Mouse (Mus musculus) liver, postnatal 0 days (tissue): Measurements from ENCODE around the gene Aurkaip1. TPM values are rescaled to one million over a fixed set of nuclear protein-coding genes. Genes with fewer than 3 reads are reported as not detected.
A peak's percentile ranks its signal among the peaks of the same experiment; 100 is the strongest.

ENCODE experiments used
- ATAC-seq: fragments of 200-750 bp; cut with Nextera tagmentation; 2 replicates; pipeline ENCODE4 v1.8.0; 2017; ENCODE audit warnings: mild to moderate bottlenecking, moderate library complexity
- DNase-seq: peaks from one replicate; pipeline ENCODE4 v3.0.0-alpha.2; 2016
- H3K27ac ChIP-seq: fragments of 300-500 bp; sonication (generic); 2 replicates; pipeline ENCODE4 v1.5.1; 2014; ENCODE audit warnings: antibody characterized with exemption, moderate library complexity, mild to moderate bottlenecking, low read depth
- H3K27me3 ChIP-seq: fragments of 300-500 bp; sonication (generic); 2 replicates; pipeline ENCODE4 v1.6.1; 2014; ENCODE audit warnings: low read length, control low read depth, mixed read lengths; ENCODE audit not compliant: insufficient read depth
- H3K36me3 ChIP-seq: fragments of 300-500 bp; sonication (generic); replicated peaks from 2 replicates; pipeline ENCODE4 v1.6.1; 2014; ENCODE audit warnings: mild to moderate bottlenecking, control low read depth, low read length, moderate library complexity, mixed read lengths; ENCODE audit not compliant: insufficient read depth
- H3K4me1 ChIP-seq: fragments of 300-500 bp; sonication (generic); 2 replicates; pipeline ENCODE4 v1.6.1; 2014; ENCODE audit warnings: antibody characterized with exemption, mild to moderate bottlenecking, control low read depth; ENCODE audit not compliant: insufficient read depth
- H3K4me2 ChIP-seq: fragments of 300-500 bp; sonication (generic); 2 replicates; pipeline ENCODE4 v1.6.1; 2014; ENCODE audit warnings: low read depth, mild to moderate bottlenecking, low read length, moderate library complexity, mixed read lengths
- H3K4me3 ChIP-seq: fragments of 300-500 bp; sonication (generic); 2 replicates; pipeline ENCODE4 v1.5.1; 2014; ENCODE audit warnings: low read depth, low read length
- H3K9ac ChIP-seq: fragments of 300-500 bp; sonication (generic); replicated peaks from 2 replicates; pipeline ENCODE4 v1.6.1; 2014; ENCODE audit warnings: mild to moderate bottlenecking, moderate library complexity
- H3K9me3 ChIP-seq: fragments of 300-500 bp; sonication (generic); 2 replicates; pipeline ENCODE4 v1.6.1; 2016; ENCODE audit warnings: mild to moderate bottlenecking, control low read depth, low read length, mixed read lengths
- CTCF ChIP-seq: sonication (generic); IDR thresholded peaks from 2 replicates; pipeline ENCODE4 v1.5.1; 2016; ENCODE audit warnings: antibody characterized with exemption, low read depth
- EP300 ChIP-seq: IDR thresholded peaks from 2 replicates; pipeline ENCODE4 v1.6.1; 2016; ENCODE audit warnings: antibody characterized with exemption, low read depth, mild to moderate bottlenecking
- WGBS: fragments of 180-500 bp; shearing (Covaris S2); extraction: QIAGEN DNeasy Blood & Tissue Kit; methylation state at CpG from one replicate; pipeline ENCODE4 v1.1.7; 2014; ENCODE audit not compliant: insufficient replicate concordance; 5-methylcytosine and 5-hydroxymethylcytosine counted together
- polyA plus RNA-seq: library from polyadenylated mRNA; unstranded; fragments of >200 nt; fragmentation: Nextera tagmentation; extraction: Ambion mirVana; gene quantifications from 2 replicates; pipeline ENCODE4 v1.2.1, GENCODE M21; 2015

Gene Aurkaip1
- polyA plus RNA-seq, 1 experiment from 2014 or later, result 92.7 TPM

- peak overlapping the region; percentile 95 for H3K4me2 ChIP-seq
- TF ChIP-seq EP300 (no peak), CTCF (no peak)
- H3K4me3 ChIP-seq, result no peak overlapping the region
- H3K27ac ChIP-seq, result no peak overlapping the region
- WGBS, result 80% methylated on average over 3 of the region's 3 CpGs
- no peak for ATAC-seq
- DNase-seq, result no peak
- no peaks in the 10 kb centered on the region for H3K9me3 ChIP-seq
- H3K27me3 ChIP-seq, result no peaks in the 10 kb centered on the region
- peaks cover 4% of the 10 kb centered on the region for H3K36me3 ChIP-seq
- H3K9ac ChIP-seq, result no peak overlapping the region; the same call in 1 of the 2 replicates
- H3K4me1 ChIP-seq, result peaks cover 40% of the 10 kb centered on the region
Measured at GRCm38 (mm10) chr4:155849792-155850451, 18.9 kb downstream of the Aurkaip1 start.

DNA sequence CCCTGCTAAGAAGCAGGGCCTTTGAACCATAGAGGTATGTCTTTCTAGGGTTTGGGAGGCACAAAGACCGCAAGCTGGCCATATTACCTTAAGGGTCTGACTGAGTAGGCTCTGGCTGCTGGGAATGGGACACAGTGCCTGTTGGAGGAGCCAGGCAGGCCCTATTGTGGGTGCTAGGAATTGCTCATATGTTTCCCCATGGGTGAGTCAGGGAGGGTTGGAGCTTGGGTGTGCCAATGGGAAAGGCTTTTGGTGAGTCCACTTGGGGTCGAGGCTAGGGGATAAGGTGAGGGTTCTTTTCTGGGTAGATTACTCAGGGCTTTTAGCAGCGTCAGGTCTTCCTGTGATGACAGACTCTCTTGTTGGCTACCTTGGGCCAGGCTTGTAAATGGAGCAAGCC is 20.3 kb downstream of the Aurkaip1 start:
- H3K27ac ChIP-seq, result no peak overlapping the region
- WGBS, result 83% methylated on average over 3 of the region's 3 CpGs
- DNase-seq, result no peak
- no peak overlapping the region for H3K4me2 ChIP-seq
- no peak for ATAC-seq
- no peaks in the 10 kb centered on the region for H3K9me3 ChIP-seq
- H3K4me1 ChIP-seq, result peaks cover 40% of the 10 kb centered on the region
- TF ChIP-seq CTCF, result no peak
- TF ChIP-seq EP300, result no peak
- no peak overlapping the region for H3K9ac ChIP-seq
- H3K27me3 ChIP-seq, result no peaks in the 10 kb centered on the region
- peaks cover 18% of the 10 kb centered on the region for H3K36me3 ChIP-seq
- H3K4me3 ChIP-seq, result no peak overlapping the region

DNA sequence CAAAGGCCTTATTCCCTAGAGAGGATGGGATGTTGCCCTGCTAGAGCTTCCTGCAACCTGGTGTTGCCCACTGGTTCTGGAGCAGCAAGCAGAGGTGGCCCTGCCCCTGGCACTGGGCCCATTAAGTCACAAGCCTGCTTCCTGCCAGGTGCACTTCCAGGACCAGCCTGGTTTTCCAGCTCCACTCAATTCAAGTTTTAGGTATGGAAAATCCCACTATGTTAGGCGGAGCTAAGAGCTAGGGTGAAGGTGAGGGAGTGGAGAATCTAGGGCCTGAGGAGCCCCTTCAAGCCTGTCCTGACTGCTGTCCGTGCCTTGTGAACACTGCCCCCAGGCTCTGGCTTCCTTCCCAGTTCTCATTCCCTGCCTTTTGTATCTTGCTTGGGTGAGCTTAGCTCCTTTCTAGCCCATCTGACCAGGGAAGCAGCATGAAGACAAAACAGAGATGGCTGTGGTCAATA is 20.9 kb downstream of the Aurkaip1 start:
- Histone ChIP-seq H3K4me1 (peaks cover 34% of the 10 kb centered on the region), H3K27ac (no peak overlapping the region), H3K9me3 (no peaks in the 10 kb centered on the region), H3K4me3 (no peak overlapping the region), H3K36me3 (peaks cover 22% of the 10 kb centered on the region), H3K4me2 (no peak overlapping the region), H3K9ac (no peak overlapping the region), H3K27me3 (no peaks in the 10 kb centered on the region)
- ATAC-seq (no peak), DNase-seq (no peak)
- TF ChIP-seq EP300 (no peak), CTCF (no peak)
- WGBS, result 81% methylated on average over 2 of the region's 2 CpGs

DNA sequence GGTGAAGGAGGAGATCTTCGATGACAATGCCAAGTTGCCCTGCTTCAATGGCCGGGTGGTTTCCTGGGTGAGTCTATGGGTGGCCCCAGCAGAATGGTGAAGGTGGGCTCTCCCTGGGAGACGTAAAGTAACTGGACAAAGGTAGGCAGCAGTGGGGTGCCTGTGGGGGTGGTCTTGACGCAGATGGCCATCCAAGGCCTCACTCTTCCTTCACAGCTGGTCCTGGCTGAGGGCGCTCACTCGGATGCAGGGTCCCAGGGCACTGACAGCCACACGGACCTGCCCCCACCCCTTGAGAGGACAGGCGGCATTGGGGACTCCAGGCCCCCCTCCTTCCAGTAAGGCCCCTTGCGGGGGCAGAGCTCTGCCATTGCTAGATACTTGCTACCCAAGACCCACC is 22.3 kb downstream of the Aurkaip1 start:
- Histone ChIP-seq H3K27ac (no peak overlapping the region), H3K4me3 (no peak overlapping the region), H3K36me3 (peaks cover 29% of the 10 kb centered on the region), H3K4me1 (peaks cover 27% of the 10 kb centered on the region), H3K4me2 (no peak overlapping the region), H3K27me3 (no peaks in the 10 kb centered on the region), H3K9ac (no peak overlapping the region), H3K9me3 (no peaks in the 10 kb centered on the region)
- TF ChIP-seq EP300 (no peak), CTCF (no peak)
- ATAC-seq, result no peak
- no peak for DNase-seq
- 83% methylated on average over 9 of the region's 9 CpGs for WGBS

DNA sequence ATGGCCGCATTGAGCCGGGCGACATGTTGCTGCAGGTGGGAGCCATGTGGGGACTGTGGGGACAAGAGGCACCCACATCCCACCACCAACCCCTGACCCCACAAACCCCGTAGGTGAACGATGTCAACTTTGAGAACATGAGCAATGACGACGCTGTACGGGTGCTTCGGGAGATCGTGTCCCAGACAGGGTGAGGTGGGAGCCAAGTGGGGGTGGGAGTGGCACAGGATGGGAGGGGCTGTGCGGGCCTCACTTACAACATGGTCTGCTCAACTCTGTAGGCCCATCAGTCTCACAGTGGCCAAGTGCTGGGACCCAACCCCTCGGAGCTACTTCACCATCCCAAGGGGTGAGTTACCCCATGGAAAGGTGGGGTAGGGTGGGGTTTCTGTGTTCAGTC is 23.9 kb downstream of the Aurkaip1 start:
- Histone ChIP-seq H3K4me1 (peaks cover 12% of the 10 kb centered on the region), H3K36me3 (peaks cover 40% of the 10 kb centered on the region), H3K27ac (no peak overlapping the region), H3K27me3 (no peaks in the 10 kb centered on the region), H3K4me2 (no peak overlapping the region), H3K9ac (no peak overlapping the region), H3K4me3 (no peak overlapping the region), H3K9me3 (no peaks in the 10 kb centered on the region)
- no peak for DNase-seq
- 93% methylated on average over 12 of the region's 12 CpGs for WGBS
- TF ChIP-seq EP300, result no peak
- TF ChIP-seq CTCF, result no peak
- no peak for ATAC-seq

DNA sequence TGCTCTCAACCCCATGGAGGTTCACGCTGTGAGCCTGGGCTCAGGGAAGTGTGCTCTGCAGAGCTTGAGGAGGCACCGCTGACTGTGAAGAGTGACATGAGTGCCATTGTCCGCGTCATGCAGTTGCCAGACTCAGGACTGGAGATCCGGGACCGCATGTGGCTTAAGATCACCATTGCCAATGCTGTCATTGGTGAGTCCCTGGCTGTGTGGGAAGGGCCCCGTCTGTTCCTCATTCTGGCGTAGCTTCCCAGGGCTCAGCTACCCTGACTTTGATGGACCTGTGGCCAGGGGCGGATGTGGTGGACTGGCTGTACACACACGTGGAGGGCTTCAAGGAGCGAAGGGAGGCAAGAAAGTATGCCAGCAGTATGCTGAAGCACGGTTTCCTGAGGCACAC is 25.0 kb downstream of the Aurkaip1 start:
- H3K4me2 ChIP-seq, result no peak overlapping the region
- no peak overlapping the region for H3K4me3 ChIP-seq
- H3K27ac ChIP-seq, result no peak overlapping the region
- H3K4me1 ChIP-seq, result peaks cover 4% of the 10 kb centered on the region
- H3K36me3 ChIP-seq, result peaks cover 40% of the 10 kb centered on the region
- DNase-seq (no peak), ATAC-seq (no peak)
- no peak overlapping the region for H3K9ac ChIP-seq
- no peaks in the 10 kb centered on the region for H3K9me3 ChIP-seq
- TF ChIP-seq CTCF, result no peak
- TF ChIP-seq EP300, result no peak
- H3K27me3 ChIP-seq, result no peaks in the 10 kb centered on the region
- WGBS, result 88% methylated on average over 12 of the region's 12 CpGs
